Mouse (Mus musculus) lung, postnatal 0 days (tissue): ENCODE measurements around the gene Cdh6.

Experiments used
- CTCF ChIP-seq: IDR thresholded peaks from 2 replicates; pipeline ENCODE4 v1.5.1; 2016; ENCODE audit warnings: antibody characterized with exemption, mild to moderate bottlenecking
- EP300 ChIP-seq: IDR thresholded peaks from 2 replicates; pipeline ENCODE4 v1.6.1; 2016; ENCODE audit warnings: antibody characterized with exemption, mild to moderate bottlenecking, control low read depth

DNA sequence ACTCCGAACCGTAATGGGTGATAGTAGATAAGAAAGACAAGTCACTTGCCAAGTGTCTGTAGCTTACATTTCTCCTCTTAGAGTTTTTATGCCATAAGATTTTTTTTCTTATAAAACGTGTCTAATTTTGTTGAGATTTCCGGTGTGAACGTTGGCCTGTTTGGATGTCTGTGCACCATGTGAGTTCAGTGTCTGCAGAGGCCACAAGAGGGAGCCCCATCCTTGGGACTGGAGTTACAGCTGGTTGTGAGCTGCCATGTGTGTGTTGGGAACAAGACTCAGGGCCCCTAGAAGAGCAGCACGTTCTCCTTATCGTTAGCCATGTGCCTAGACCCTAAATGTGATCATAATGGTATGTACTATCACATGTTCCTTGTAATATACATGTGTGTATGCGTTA, 40.1 kb downstream of the Cdh6 start:
- TF ChIP-seq EP300 (no peak), CTCF (peak; percentile 20)
